Mouse (Mus musculus) neural tube, postnatal 0 days (tissue): Measurements from ENCODE around the gene Prpf3. TPM values are rescaled to one million over a fixed set of nuclear protein-coding genes. Genes with fewer than 3 reads are reported as not detected.

Experiments used
- polyA plus RNA-seq: library from polyadenylated mRNA; unstranded; fragments of >200 nt; fragmentation: Nextera tagmentation; extraction: Ambion mirVana; gene quantifications from 2 replicates; pipeline ENCODE4 v1.2.1, GENCODE M21; 2015

The Prpf3 gene
- polyA plus RNA-seq: 15.8 and 22.0 TPM in 2 replicates

DNA sequence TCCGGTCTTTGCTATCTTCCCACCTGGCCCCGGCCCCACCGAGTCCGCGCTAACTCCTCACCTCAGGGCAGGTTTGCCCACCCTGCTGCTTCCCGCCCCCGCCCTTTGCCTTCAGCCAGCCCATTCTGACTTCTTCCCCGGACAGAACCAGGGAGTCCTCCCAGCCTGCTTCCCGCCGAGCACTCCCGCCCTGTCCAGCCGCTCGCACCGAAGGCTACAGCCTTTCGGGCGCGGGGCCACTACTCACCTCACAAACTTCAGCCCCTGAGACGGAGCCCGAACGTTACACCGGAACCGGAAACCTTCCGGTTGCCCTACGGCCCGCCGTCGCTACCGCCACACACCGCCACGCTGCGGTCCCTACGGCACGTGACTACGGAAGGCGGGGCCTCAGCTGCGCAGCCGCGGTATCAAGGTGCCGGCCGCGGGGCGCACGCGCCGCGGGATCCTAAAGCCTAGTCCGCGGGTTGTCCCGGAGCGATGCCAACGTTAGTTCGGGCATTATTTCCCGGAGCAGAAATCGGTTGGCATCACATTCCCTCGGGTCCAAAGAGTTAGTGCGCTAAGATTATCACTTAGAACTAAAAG is at the start of gene Prpf3:
Prpf3 (minus strand) TSS at position 384 of the 588 bp plus-strand sequence.

DNA sequence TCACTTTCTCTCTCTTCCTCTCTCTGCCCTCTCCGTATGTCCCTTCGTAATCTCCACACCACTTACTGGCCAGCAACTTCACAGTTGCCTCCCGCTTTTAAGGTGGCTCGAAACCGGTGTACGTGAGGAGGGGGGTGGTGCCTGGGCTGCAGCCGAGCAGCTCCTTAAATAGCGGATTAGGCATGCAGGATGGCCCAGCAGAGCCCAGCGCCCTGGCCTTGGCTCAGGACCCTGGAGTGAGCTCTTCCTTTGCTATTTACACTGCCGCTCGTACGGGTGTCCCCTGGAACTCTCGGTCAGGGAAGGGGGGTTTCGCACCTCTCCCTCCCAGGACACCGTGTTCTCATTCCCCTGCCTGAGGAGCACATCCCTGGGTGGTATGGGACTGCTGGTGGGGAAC is 48.9 kb upstream of the Prpf3 start, which contains the start of gene Car14:
Car14 (minus strand) TSS at position 124 of the 400 bp plus-strand sequence.

DNA sequence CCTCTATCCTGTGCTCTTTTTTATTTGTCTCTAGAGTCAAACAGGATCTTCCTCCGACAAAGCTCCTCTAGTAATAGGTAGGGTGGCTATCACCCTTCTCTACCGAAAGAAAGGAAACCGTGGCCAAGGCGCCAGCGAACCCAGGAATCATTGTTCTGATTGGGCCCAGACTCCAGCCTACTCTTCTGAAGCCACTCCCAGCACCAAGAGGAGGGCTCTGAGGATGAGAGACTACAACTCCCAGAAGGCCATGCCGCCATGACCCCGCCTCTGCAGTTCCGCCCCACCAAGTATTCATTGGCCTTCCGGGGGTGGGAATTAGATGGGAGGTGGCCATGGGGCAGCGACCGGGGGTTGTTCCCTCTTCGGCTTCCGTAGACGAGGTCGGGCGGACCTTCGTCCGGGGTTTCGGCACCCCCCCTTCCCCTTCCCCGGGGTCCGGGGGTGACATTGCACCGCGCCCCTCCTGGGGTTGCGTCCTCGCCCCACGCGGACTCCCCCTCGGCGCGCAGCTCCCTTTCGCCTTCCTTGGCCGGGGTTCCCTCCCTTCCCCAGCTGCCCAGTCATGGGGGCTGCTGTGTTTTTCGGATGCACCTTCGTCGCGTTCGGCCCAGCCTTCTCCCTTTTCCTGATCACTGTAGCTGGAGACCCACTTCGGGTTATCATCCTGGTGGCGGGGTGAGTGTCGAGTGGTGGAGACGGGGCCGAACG is 38.1 kb upstream of the Prpf3 start, which contains the start of gene Aph1a:
Aph1a (plus strand) TSS at position 364 of the 711 bp plus-strand sequence.

DNA sequence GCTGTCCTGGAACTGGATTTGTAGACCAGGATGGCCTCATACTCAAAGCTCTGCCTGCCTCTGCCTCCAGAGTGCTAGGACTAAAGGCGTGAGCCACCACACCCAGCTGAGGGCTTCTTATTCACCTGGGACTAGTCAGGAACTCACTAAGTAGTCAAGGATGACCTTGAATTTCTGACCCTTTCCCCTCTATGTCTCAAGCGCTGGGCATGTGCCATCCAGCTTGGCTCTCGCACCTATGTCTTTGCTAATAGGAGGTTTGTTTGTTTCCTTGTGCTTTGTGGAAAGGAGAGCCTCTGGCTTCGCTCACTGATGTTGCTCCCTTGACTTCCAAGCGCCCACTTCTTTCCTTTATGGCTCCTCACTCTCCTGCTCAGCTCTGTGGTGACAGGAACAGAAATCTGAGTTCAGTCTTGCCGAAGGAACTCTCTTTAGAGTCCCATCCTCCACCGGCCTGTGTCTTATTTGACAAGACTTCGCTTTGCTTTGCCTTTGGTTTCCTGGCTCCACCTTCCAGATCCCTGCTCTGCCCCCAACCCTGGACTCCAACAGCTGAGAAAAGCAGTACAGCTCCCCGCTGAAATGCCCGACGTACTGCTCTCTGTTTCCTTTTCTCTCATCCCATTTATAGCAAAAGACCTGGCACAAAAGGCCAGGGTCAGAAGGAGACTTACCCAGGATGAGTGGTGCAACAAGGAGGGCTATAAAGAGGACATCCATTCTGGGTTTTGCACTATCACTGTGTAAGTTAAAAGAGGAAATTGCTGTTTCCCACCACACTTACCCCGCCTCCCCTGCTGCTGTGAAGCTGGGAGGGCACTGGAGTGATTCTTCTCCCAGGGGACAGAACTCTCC is 35.8 kb upstream of the Prpf3 start, which contains the start of gene BC028528:
BC028528 (minus strand) TSS at position 795 of the 855 bp plus-strand sequence.

DNA sequence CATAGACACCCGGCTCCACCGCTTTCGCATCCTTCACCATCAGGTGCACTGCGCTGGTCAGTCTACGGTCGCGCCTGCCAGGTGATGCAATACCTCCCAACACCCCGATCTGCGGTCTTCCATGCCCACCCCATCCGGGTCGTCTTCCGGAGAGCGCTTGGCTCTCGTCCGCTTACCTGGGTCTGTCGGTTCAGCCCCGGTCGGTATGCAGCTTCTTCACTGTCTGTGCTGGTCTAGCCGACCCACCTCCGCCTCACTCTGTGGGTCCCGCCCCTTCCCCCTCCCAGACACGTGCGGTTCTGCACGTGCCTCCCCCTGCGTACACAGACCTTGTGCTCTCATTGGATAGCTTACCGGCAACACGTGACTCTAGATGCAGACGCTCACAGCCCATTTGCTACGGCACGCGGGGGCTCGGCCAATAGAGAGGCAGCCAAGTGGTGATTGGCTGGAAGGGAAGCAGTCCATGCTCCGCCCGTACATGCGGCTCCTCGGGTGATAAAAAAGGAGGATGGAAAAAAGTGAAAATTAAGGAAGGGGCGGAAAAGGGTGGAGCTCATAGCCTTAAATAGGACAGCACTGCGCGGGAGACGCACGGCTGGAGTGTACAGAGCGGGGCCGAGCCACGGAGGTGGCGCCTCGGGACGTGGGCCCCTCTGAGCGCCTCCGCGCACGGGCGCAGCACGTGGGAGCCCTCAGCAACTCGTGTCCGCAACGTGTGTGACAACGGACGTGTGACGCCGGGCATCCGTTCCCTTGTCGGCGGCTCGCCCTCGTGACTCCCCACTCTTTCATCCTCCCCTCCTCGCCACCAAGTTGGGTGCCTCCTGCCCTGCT is 26.5 kb upstream of the Prpf3 start, which contains the start of gene Ciart:
Ciart (minus strand) TSS at position 273 of the 837 bp plus-strand sequence.

DNA sequence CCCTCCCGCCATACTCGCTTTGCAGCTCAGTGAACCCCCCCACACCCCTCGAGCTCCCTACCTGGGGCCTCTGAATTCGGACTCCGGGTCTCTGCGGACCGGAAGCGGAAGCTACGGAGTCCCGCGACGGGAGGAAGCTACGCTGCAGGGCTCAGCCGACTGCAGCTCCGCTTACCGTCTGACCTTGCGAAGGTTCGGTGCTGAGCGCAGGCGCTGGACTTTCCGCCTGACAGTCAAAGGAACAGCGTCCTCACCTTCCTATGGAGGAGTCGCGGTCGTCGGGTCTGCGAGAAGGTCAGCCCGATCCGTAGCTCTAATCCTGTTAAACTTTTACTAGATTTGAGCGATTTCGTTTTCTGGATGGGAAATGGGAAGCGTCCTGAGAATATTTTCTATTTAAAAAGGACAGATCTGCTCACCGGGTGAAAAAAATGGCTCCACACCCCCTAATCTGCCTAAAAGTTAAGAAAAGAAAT is 15.7 kb upstream of the Prpf3 start, which contains the start of gene Mrps21:
Mrps21 (minus strand) TSS at position 128 of the 476 bp plus-strand sequence.

DNA sequence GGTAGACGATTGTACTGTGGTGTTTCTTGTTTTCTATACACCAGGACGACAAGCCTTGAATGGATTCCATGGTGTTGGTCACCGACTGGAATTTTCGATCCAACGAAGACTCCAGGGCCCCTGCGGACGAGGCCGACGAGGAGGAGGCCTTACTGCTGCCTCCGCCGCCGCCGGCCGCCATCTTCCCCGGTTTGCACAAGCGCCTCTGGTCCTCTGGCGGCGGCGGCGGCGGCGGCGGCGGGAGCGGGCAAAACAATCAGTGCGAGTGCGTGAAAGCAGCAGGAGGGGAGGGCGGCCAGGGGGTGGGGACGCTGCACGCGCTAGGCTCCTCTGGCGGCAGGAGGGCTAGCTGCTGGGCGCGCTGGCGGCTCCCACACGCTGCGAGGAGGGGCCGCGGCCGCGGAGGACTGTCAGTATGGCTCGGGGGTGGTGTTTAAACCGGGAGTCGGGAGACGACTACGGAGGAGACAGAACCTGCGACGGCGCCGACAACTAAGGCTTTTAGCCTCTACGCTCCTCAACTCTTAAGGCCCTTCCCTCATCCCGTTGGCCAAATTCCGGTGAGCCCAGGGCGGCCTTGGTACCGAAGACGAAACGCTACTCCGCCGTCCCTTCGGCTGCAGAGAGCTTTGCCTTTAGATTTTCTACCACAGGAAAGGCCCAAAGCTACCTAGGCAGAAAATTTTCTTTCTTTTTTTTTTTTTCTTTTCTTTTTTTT is 37.0 kb downstream of the Prpf3 start, which contains the start of gene Rprd2:
Rprd2 (minus strand) TSS at position 293 of the 718 bp plus-strand sequence.

Other genes starting within 250 kb of the Prpf3 start
- gene Ensa, start 230.9 kb downstream of the Prpf3 start, polyA plus RNA-seq: 125 and 136 TPM in 2 replicates
- gene Mcl1, start 197.1 kb downstream of the Prpf3 start, polyA plus RNA-seq: 37.3 and 47.5 TPM in 2 replicates
- gene Adamtsl4, start 168.0 kb downstream of the Prpf3 start, polyA plus RNA-seq: 3.1 TPM in 2 replicates
- gene Ecm1, start 116.3 kb downstream of the Prpf3 start, polyA plus RNA-seq: 13.1 and 19.6 TPM in 2 replicates
- gene Tars2, start 95.7 kb downstream of the Prpf3 start, polyA plus RNA-seq: 36.3 and 41.3 TPM in 2 replicates
- gene Rprd2, start 37.0 kb downstream of the Prpf3 start, polyA plus RNA-seq: 18.6 and 19.4 TPM in 2 replicates
- gene Mrps21, start 15.6 kb upstream of the Prpf3 start, polyA plus RNA-seq: 266 and 288 TPM in 2 replicates
- 6.5 and 7.3 TPM in 2 replicates for gene Ciart, start 26.4 kb upstream of the Prpf3 start, polyA plus RNA-seq
- gene BC028528, start 36.1 kb upstream of the Prpf3 start, polyA plus RNA-seq: 22.7 and 24.3 TPM in 2 replicates
- 36.6 and 37.6 TPM in 2 replicates for gene Aph1a, start 38.1 kb upstream of the Prpf3 start, polyA plus RNA-seq
- 4.6 and 7.2 TPM in 2 replicates for gene Car14, start 48.8 kb upstream of the Prpf3 start, polyA plus RNA-seq
- gene Anp32e, start 73.4 kb upstream of the Prpf3 start, polyA plus RNA-seq: 80.1 and 84.7 TPM in 2 replicates
- gene Plekho1, start 140.1 kb upstream of the Prpf3 start, polyA plus RNA-seq: 37.5 and 41.6 TPM in 2 replicates
- gene Vps45, start 202.6 kb upstream of the Prpf3 start, polyA plus RNA-seq: 56.3 and 64.0 TPM in 2 replicates
- 13.2 and 16.9 TPM in 2 replicates for gene Otud7b, start 248.6 kb upstream of the Prpf3 start, polyA plus RNA-seq